Mouse (Mus musculus) kidney, embryonic 14.5 days (tissue): ENCODE data around the gene Smyd1. TPM values are rescaled to one million over a fixed set of nuclear protein-coding genes. Genes with fewer than 3 reads are reported as not detected.

Experiments used
- ATAC-seq: fragments of 200-750 bp; cut with Nextera tagmentation; 2 replicates; pipeline ENCODE4 v1.8.0; 2017; ENCODE audit warnings: moderate number of reproducible peaks, mild to moderate bottlenecking, moderate TSS enrichment, moderate library complexity; ENCODE audit not compliant: low FRiP score, low TSS enrichment
- H3K27ac ChIP-seq: fragments of 300-500 bp; sonication (generic); 2 replicates; pipeline ENCODE4 v1.5.1; 2014; ENCODE audit warnings: low read depth, mild to moderate bottlenecking, low read length, moderate library complexity, mixed read lengths
- H3K27me3 ChIP-seq: fragments of 300-500 bp; sonication (generic); 2 replicates; pipeline ENCODE4 v1.6.1; 2014; ENCODE audit warnings: mild to moderate bottlenecking, low read length; ENCODE audit not compliant: control insufficient read depth, insufficient read depth
- H3K36me3 ChIP-seq: fragments of 300-500 bp; sonication (generic); 2 replicates; pipeline ENCODE4 v1.6.1; 2014; ENCODE audit warnings: low read length, mixed read lengths; ENCODE audit not compliant: control insufficient read depth, insufficient read depth
- H3K4me1 ChIP-seq: fragments of 300-500 bp; sonication (generic); 2 replicates; pipeline ENCODE4 v1.6.1; 2014; ENCODE audit warnings: low read length, mixed read lengths; ENCODE audit not compliant: control insufficient read depth, insufficient read depth
- H3K4me2 ChIP-seq: fragments of 300-500 bp; sonication (generic); replicated peaks from 2 replicates; pipeline ENCODE4 v1.6.1; 2014; ENCODE audit warnings: low read depth, mild to moderate bottlenecking, low read length
- H3K4me3 ChIP-seq: fragments of 300-500 bp; sonication (generic); 2 replicates; pipeline ENCODE4 v1.5.1; 2014; ENCODE audit warnings: mild to moderate bottlenecking, low read length
- H3K9ac ChIP-seq: fragments of 300-500 bp; sonication (generic); 2 replicates; pipeline ENCODE4 v1.6.1; 2014; ENCODE audit warnings: low read depth, mild to moderate bottlenecking, low read length, moderate library complexity
- H3K9me3 ChIP-seq: fragments of 300-500 bp; sonication (generic); 2 replicates; pipeline ENCODE4 v1.6.1; 2016; ENCODE audit warnings: low read length; ENCODE audit not compliant: control insufficient read depth
- WGBS: fragments of 180-500 bp; shearing (Covaris S2); extraction: QIAGEN DNeasy Blood & Tissue Kit; methylation state at CpG from one replicate; pipeline ENCODE4 v1.1.7; 2014; 5-methylcytosine and 5-hydroxymethylcytosine counted together
- polyA plus RNA-seq: library from polyadenylated mRNA; unstranded; fragments of >200 nt; fragmentation: Nextera tagmentation; extraction: Ambion mirVana; gene quantifications from 2 replicates; pipeline ENCODE4 v1.2.1, GENCODE M21; 2014

Smyd1 gene
- polyA plus RNA-seq, 1 experiment from 2014 or later, result 0.19 TPM

DNA sequence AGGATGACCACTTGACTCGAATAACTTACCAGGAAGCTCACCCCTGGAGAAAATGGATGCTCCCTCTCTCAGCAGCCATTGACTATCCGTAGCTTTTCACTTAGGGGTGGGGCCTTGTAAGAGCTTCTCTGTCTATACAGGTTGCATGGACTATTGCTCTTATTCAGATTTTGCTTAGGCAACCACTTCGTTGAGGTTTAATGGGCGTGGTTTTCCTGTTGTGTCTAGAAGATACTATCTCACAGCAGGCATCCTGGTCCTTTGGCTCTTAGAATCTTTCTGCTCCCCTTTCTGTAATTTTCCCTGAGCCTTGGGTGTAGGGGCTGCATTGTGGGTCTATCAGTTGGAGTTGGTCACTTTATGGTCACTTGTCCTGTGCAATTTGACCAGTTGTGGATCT, 100.5 kb downstream of the Smyd1 start:
- Histone ChIP-seq H3K36me3 (no peaks in the 10 kb centered on the region), H3K9ac (no peak overlapping the region), H3K4me3 (no peak overlapping the region), H3K9me3 (no peaks in the 10 kb centered on the region), H3K4me2 (no peak overlapping the region), H3K27ac (no peak overlapping the region), H3K27me3 (no peaks in the 10 kb centered on the region), H3K4me1 (no peaks in the 10 kb centered on the region)
- WGBS, result 90% methylated on average over 4 of the region's 4 CpGs
- no peak for ATAC-seq

DNA sequence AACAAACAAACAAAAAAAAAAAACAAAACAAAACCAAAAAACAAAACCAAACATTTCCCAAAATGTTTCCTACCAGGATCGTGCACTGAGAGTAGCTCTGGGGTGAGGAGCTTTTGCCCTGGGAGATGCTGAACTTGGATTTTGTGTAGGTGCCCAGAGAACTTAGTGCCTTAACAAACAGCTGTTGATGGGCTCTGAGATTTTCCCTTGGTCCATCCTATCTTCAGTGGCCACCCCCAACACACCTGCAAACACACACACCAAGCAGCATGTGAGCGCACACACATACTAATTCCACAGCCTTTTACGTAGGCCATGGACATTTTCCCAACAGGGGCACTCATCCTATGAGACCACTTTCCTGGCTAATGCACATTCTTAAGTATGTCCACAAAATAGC, 109.6 kb downstream of the Smyd1 start:
- Histone ChIP-seq H3K9me3 (no peaks in the 10 kb centered on the region), H3K9ac (no peak overlapping the region), H3K27ac (no peak overlapping the region), H3K4me3 (no peak overlapping the region), H3K36me3 (no peaks in the 10 kb centered on the region), H3K27me3 (no peaks in the 10 kb centered on the region), H3K4me2 (no peak overlapping the region), H3K4me1 (no peaks in the 10 kb centered on the region)
- no peak for ATAC-seq
- 98% methylated on average over 3 of the region's 3 CpGs for WGBS

GRCm38 (mm10) chr6:71211917-71212316, 110.1 kb downstream of the Smyd1 start:
- WGBS, result 66% methylated on average over 7 of the region's 7 CpGs
- Histone ChIP-seq H3K4me2 (no peak overlapping the region), H3K4me1 (no peaks in the 10 kb centered on the region), H3K27ac (no peak overlapping the region), H3K9ac (no peak overlapping the region), H3K9me3 (no peaks in the 10 kb centered on the region), H3K36me3 (no peaks in the 10 kb centered on the region), H3K4me3 (no peak overlapping the region), H3K27me3 (no peaks in the 10 kb centered on the region)
- ATAC-seq, result no peak

DNA sequence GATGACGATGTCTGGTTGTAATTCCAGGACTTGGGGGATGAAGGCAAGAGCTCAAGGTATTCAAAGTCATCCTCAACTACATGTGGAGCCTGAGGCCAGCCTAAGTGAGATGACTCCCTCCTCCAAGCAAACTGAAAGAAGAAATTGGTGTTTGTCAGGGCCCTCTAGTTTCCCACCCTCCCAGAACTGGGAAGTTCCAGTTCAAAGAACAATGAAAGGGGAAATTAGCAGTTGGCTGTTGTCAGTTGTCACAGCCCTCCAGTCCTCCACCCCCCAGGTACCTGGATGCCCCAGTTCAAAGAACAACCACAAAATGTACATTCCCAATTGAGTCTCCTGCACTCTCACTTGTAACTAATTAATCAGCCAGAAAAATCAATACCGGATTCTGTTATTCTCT, 113.3 kb downstream of the Smyd1 start:
- Histone ChIP-seq H3K36me3 (no peaks in the 10 kb centered on the region), H3K27ac (no peak overlapping the region), H3K9me3 (no peaks in the 10 kb centered on the region), H3K27me3 (no peaks in the 10 kb centered on the region), H3K4me1 (no peaks in the 10 kb centered on the region), H3K9ac (no peak overlapping the region), H3K4me3 (no peak overlapping the region), H3K4me2 (no peak overlapping the region)
- WGBS, result 63% methylated on average over 2 of the region's 2 CpGs
- ATAC-seq, result no peak

DNA sequence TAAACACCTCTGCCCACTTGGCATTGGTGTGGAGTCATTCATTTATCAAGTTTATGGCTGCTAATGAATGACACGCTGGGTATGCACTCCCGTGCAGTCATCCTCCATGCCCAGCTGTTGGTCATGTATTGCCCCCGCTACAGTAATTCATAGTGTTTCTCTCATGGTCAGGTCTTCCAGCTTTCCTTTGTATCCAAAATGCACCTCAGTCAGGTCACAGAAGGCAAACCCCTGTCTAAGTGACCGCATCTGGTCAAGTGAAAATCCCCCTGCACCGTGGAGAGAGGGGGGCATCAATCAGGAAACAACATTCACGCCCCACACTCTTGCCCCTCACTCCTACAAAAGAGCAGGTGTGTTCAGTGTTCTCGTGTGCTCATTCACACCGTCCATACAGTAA, 117.9 kb downstream of the Smyd1 start:
- Histone ChIP-seq H3K27ac (no peak overlapping the region), H3K27me3 (no peaks in the 10 kb centered on the region)

GRCm38 (mm10) chr6:71203674-71204073, 118.4 kb downstream of the Smyd1 start:
- Histone ChIP-seq H3K4me1 (no peaks in the 10 kb centered on the region), H3K27me3 (no peaks in the 10 kb centered on the region), H3K4me2 (no peak overlapping the region), H3K4me3 (no peak overlapping the region), H3K36me3 (no peaks in the 10 kb centered on the region), H3K9me3 (no peaks in the 10 kb centered on the region), H3K9ac (no peak overlapping the region), H3K27ac (no peak overlapping the region)
- no peak for ATAC-seq
- WGBS, result 79% methylated on average over 5 of the region's 5 CpGs

More for the DNA sequence above, 117.9 kb downstream of the Smyd1 start:
- 73% methylated on average over 8 of the region's 8 CpGs for WGBS
- H3K4me2 ChIP-seq, result no peak overlapping the region
- ATAC-seq, result no peak
- no peaks in the 10 kb centered on the region for H3K9me3 ChIP-seq
- no peak overlapping the region for H3K4me3 ChIP-seq
- H3K9ac ChIP-seq, result no peak overlapping the region
- no peaks in the 10 kb centered on the region for H3K36me3 ChIP-seq
- no peaks in the 10 kb centered on the region for H3K4me1 ChIP-seq

- no peak overlapping the region for H3K4me3 ChIP-seq
- no peak for ATAC-seq
- no peaks in the 10 kb centered on the region for H3K9me3 ChIP-seq
- H3K9ac ChIP-seq, result no peak overlapping the region
- H3K4me1 ChIP-seq, result no peaks in the 10 kb centered on the region
- H3K36me3 ChIP-seq, result no peaks in the 10 kb centered on the region
- H3K27ac ChIP-seq, result no peak overlapping the region
- WGBS, result 64% methylated on average over 5 of the region's 5 CpGs
- no peaks in the 10 kb centered on the region for H3K27me3 ChIP-seq
- H3K4me2 ChIP-seq, result no peak overlapping the region
These were observed 120.1 kb downstream of the Smyd1 start for GRCm38 (mm10) chr6:71201925-71202324.

DNA sequence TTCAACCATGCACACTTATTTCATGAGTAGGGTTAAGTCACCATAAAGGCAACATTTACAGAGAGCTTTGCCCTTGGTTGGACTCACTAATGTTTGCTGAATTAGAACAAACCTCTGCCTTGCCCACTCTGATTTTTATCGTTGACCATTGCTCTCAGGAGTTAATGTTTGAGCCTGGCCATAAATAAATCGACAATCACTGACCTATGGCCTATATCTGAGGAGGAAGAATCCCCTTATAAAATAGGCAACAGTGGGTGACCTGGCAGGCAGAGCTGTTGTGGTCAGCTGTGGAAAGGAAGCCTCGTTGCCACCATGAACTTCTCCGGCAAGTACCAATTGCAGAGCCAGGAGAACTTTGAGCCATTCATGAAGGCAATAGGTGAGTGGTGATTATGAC, 122.4 kb downstream of the Smyd1 start, which contains the start of gene Fabp1:
Gene Fabp1 (plus strand): TSS at position 216 of the 400 bp plus-strand sequence.
- Histone ChIP-seq H3K27ac (no peak within 1 kb of the TSS), H3K9ac (no peak within 1 kb of the TSS), H3K4me2 (no peak within 1 kb of the TSS), H3K4me1 (no peaks in the 10 kb centered on the region), H3K27me3 (no peaks in the 10 kb centered on the region), H3K9me3 (no peaks in the 10 kb centered on the region), H3K4me3 (no peak within 1 kb of the TSS), H3K36me3 (no peaks in the 10 kb centered on the region)
- WGBS, result 87% methylated on average over 4 of the region's 4 CpGs
- no peak for ATAC-seq

GRCm38 (mm10) chr6:71197636-71198535, 124.1 kb downstream of the Smyd1 start:
- Histone ChIP-seq H3K27me3 (no peaks in the 10 kb centered on the region), H3K9me3 (no peaks in the 10 kb centered on the region), H3K4me3 (no peak overlapping the region), H3K27ac (no peak overlapping the region), H3K4me1 (no peaks in the 10 kb centered on the region), H3K4me2 (no peak overlapping the region), H3K9ac (no peak overlapping the region), H3K36me3 (no peaks in the 10 kb centered on the region)
- 82% methylated on average over 13 of the region's 13 CpGs for WGBS
- ATAC-seq, result no peak
